Mouse (Mus musculus): ENCODE data around the gene Faah.

DNA sequence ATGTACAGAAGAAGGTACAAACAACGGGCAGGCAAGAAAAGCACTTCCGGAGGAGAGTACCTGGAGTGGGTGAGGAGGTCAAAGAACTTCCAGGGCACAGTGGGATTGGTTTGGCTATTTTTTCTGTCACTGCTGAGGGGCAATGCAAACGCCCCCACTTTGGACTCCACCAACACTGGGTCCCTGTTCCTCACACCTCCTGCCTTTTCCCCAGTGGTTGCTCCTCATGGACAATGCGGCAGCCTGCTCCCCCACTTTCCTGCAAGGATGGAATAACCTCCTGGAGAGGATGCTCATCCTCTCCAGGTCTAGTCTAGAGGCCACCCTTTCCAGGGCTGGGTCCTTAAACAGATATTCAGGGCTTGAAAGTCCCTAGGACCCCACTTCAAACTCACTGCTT lies 38.8 kb downstream of the Faah start:
- TF ChIP-seq CTCF (IDR thresholded peaks at IDR 0.05; ENCODE audit: low read depth) (no peak), EP300 (optimal IDR thresholded peaks at IDR 0.05) (no peak)
